ENCODE assay signal across 24 mouse cellular contexts in the genomic region with DNA sequence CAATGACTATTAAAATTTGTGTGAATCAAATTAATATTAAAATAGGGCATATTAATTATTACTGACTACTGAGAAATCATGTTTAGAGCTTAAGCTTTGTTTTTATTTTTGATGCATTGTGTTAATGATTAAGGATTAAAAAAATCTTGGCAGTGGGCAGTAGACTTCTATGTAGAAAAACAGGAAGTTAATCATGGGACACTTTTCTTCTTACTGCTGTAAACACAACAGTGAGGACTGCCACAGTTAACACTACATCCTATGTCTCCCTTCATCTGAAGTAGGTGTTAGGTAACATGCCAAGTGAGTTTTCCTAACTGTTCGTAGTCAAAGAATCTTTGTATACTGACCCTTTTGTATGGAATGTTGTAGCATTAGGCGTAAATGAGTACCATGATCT. TPM values are rescaled to one million over a fixed set of nuclear protein-coding genes. Genes with fewer than 3 reads are reported as not detected.
DNase-seq lines count a peak whose midpoint lies in the region; ATAC-seq and TF ChIP-seq lines count a peak whose summit lies in the region.
"Had no signal": no experiment of that assay in that cellular context is flagged by ENCODE, and none has a peak within 500 bp of the region (broad histone marks: within the 10 kb centered on the region; RNA-seq: fewer than 3 reads in every experiment).

No protein-coding gene starts in this region.

- ATAC-seq in G1E (ENCODE audit: extremely low read depth, insufficient number of reproducible peaks, low FRiP score, poor library complexity, severe bottlenecking) = no peak
- ATAC-seq in megakaryocyte, adult 5-6 weeks (ENCODE audit: poor library complexity, severe bottlenecking) = peak; percentile 45
- no peak for ATAC-seq in cerebellum, adult (ENCODE audit: insufficient number of reproducible peaks, low FRiP score, low TSS enrichment)
- ATAC-seq: CD4-positive, CD25-positive, alpha-beta regulatory T cell, adult 4 months; forebrain, embryonic 15.5 days; hindbrain, embryonic 16.5 days; inflammation-experienced regulatory T-cells, adult 6 months had no signal

- H3K27me3 ChIP-seq in G1E (ENCODE audit: insufficient read depth, low read length) = no peaks in the 10 kb centered on the region
- H3K27me3 ChIP-seq: embryonic facial prominence, embryonic 15.5 days; forebrain, embryonic 15.5 days; hindbrain, embryonic 12.5 days had no signal

- no peaks in the 10 kb centered on the region for H3K9me3 ChIP-seq in G1E (replicated peaks)
- H3K9me3 ChIP-seq: embryonic facial prominence, embryonic 15.5 days; forebrain, embryonic 10.5 days; forebrain, embryonic 15.5 days; heart, embryonic 10.5 days; hindbrain, embryonic 12.5 days had no signal

- H3K27ac ChIP-seq in layer of hippocampus, adult 2 months = peak overlapping the region; percentile 28; the same call in 1 of the 2 replicates
- H3K27ac ChIP-seq: embryonic facial prominence, embryonic 15.5 days; forebrain, embryonic 10.5 days; forebrain, embryonic 15.5 days; heart, embryonic 10.5 days; hindbrain, embryonic 12.5 days had no signal

- no peak for DNase-seq in layer of hippocampus, adult 2 months (ENCODE audit: low spot score in 2 of 2)
- no peak for DNase-seq in layer of hippocampus, adult 8-10 months (ENCODE audit: low spot score in 2 of 2)
- peak; percentile 8 for DNase-seq in G1E (ENCODE audit: low spot score)
- no peak for DNase-seq in MN1 (ENCODE audit: low spot score)
- DNase-seq: adrenal gland, adult 2 months; adrenal gland, postnatal 25 days; B cell, adult 2 months; cerebellum, adult 2 months; cerebellum, postnatal 10 days; embryo, embryonic 11 days; gastrocnemius, postnatal 10 days; heart, postnatal 10 days; heart, postnatal 4 days had no signal

- H3K4me1 ChIP-seq in G1E (ENCODE audit: insufficient read depth, low read depth, low read length) = peaks cover 26% of the 10 kb centered on the region

- H3K4me3 ChIP-seq in layer of hippocampus, adult 2 months = no peak overlapping the region
- no peak overlapping the region for H3K4me3 ChIP-seq in G1E (ENCODE audit: low read depth, low read length)
- H3K4me3 ChIP-seq: embryonic facial prominence, embryonic 15.5 days; erythroblast, embryonic 14.5 days; forebrain, embryonic 10.5 days; forebrain, embryonic 15.5 days; heart, embryonic 10.5 days; hindbrain, embryonic 12.5 days had no signal

- no peak for TF ChIP-seq CTCF in layer of hippocampus, adult 2 months (conservative IDR thresholded peaks at IDR 0.05)
- TF ChIP-seq CTCF in G1E (IDR thresholded peaks at IDR 0.05; ENCODE audit: low read depth, low read length) = no peak

- peaks cover 19% of the 10 kb centered on the region for H3K36me3 ChIP-seq in G1E (replicated peaks)
- H3K36me3 ChIP-seq: embryonic facial prominence, embryonic 15.5 days; forebrain, embryonic 10.5 days; forebrain, embryonic 15.5 days; heart, embryonic 10.5 days; hindbrain, embryonic 12.5 days had no signal

RNA-seq across cellular contexts. Expression of a gene that starts 32.9 kb away (rescaled TPM):
- 1,000 to 10,000 TPM; 1,343 to 1,371 TPM for total RNA-seq in layer of hippocampus, adult 2 months (2021)
- 1,000 to 10,000 TPM; 1,034 to 1,177 (median 1,140) TPM for total RNA-seq in layer of hippocampus, adult 8-10 months (2022)
- total RNA-seq in G1E (2014; fragmentation: Nextera tagmentation) = 74.2 and 75.5 TPM in 2 replicates
- 51.0 and 52.8 TPM in 2 replicates for total RNA-seq in G1E (2017)
- polyA plus RNA-seq in G1E (2012) = 49.6 and 75.9 TPM in 2 replicates
- total RNA-seq in megakaryocyte, adult 5-6 weeks (2015) = 82.1 and 85.1 TPM in 2 replicates
- total RNA-seq in megakaryocyte, adult 5-6 weeks (2017) = 82.1 and 83.1 TPM in 2 replicates

Comparison
In these comparisons a context has a peak if more than half of its experiments do, and no peak if none do; other contexts are left out.
1. RNA of a gene that starts 32.9 kb away (total RNA-seq): 1,343 to 1,371 TPM in layer of hippocampus, adult 2 months and 1,034 to 1,177 TPM in layer of hippocampus, adult 8-10 months; 82.1 to 85.1 TPM in megakaryocyte, adult 5-6 weeks and 51.0 to 75.5 TPM in G1E; every median in the first group is over 10 times any median in the second.